Mouse (Mus musculus): Measurements from ENCODE around the gene Tmtc2.

Gene Tmtc2

GRCm38 (mm10) chr10:105573908-105574694 lies at the start of gene Tmtc2:
Tmtc2 (minus strand) TSS chr10:105574451.
- in situ Hi-C loops (cut with MboI): no loop called here

DNA sequence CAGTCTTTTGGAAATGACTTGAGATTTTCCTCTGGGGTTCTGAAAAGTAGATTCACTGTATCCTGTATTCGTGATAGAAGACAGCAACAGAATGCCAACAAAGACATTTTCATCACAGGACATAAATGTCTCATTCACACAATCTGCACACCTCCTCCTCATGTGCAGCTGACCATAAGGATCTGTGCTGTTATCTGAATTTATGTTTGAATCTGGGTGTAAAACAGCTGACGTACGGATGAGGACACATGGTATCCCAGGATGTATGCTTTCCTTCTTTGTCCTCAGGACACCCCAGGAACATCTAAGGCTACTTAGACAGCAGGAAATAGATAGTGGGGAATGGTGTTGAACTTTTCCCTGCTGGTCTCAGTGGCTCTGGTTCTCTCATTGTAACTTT lies 37.9 kb upstream of the Tmtc2 start:
- in situ Hi-C loops (cut with MboI): no loop called here

DNA sequence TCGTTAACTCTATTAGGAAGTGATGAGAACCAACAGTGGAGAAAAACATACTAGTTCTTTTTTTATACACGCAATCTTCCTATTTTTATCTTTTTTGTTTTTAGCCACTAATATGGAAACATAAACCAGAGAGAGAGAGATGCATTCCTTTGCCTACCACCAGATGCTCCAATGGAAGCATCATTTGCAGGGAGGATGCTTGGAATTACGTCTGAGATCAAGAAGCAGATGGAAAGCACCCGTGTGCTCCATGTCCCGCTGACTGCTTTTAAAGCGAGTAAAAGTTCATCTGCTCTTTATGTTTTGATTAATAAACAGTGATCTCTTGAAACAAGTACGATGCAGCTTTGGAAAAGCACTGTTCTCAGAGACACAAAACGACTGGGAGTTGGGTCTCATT lies 24.6 kb upstream of the Tmtc2 start:
- in situ Hi-C loops (cut with MboI): no loop called here

DNA sequence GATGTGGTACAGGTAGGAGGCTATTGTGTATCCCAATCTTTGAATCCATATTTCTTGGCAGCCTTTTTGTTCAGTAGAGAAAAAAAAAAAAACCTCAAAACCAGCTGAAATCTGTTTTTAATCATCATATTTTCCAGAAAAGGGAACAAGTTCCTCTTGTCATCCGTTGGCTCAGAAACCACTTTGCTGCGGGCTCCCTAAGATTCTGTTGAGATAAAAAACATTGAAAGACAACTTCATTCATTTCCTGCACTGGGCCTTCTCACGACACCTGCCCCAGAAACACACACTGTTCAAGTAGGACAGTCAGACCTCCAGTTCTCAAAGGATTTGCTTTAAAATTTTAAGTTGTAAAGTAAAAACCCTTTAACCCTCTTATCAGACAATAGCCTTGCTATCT lies 23.0 kb upstream of the Tmtc2 start:
- in situ Hi-C loops (cut with MboI): no loop called here

GRCm38 (mm10) chr10:105595480-105596102 lies 21.3 kb upstream of the Tmtc2 start:
- in situ Hi-C loops (cut with MboI): no loop called here

- in situ Hi-C loops (cut with MboI): no loop called here
These were observed 13.9 kb upstream of the Tmtc2 start for GRCm38 (mm10) chr10:105588141-105588540.

GRCm38 (mm10) chr10:105579318-105579717 lies 5.1 kb upstream of the Tmtc2 start:
- in situ Hi-C loops (cut with MboI): no loop called here

GRCm38 (mm10) chr10:105578291-105578845 lies 4.1 kb upstream of the Tmtc2 start:
- in situ Hi-C loops (cut with MboI): no loop called here

GRCm38 (mm10) chr10:105574695-105575660 lies 727 bp upstream of the Tmtc2 start:
- in situ Hi-C loops (cut with MboI): no loop called here

DNA sequence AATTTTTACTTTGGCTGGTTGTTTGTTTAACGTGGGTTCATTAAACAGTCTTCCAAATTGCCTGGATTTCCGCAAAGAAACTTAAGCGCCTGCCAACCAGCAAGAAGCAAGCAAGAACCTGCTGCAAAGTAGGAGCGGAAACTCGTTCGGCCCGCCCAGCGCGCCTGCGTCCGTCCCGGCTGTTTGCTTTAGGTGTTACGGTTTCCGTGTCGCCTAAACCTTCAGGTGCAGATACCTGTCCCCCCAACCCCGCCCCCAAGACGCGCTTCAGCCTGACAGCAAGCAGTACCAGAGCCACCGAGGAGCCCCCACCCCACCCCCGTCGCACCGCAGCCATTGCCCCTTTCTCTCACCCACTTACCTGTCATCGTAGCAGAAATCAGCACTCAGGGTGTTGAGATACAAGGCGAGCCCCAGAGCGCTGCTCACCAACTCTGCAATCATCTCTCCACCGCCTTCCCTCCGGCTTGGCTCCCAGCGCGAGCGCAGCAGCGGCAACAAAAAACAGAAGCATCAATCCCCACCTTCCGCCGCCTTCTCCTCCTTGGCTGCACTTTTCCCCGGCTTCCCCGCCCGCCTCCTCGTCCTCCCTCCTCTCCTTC lies 844 bp downstream of the Tmtc2 start:
- in situ Hi-C loops (cut with MboI): no loop called here

DNA sequence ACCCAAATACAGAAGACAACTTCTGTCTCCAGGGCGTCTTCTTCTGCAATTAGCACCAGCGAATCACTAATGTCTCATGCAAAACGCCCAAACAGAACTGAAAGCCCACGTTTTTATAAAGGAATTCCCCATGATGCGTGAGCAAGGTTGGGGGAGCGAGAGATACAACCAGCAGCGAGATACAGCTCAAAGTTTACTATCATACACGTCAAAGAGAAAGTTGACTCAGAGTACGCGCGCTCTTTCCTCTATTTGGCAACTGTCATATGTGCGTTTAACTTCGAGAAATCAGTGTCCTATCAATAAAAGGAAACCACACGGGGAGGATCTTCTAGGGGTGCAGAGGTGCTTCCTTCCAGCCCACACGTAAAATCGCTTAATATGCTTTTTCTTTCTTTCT lies 1.4 kb downstream of the Tmtc2 start:
- in situ Hi-C loops (cut with MboI): no loop called here

DNA sequence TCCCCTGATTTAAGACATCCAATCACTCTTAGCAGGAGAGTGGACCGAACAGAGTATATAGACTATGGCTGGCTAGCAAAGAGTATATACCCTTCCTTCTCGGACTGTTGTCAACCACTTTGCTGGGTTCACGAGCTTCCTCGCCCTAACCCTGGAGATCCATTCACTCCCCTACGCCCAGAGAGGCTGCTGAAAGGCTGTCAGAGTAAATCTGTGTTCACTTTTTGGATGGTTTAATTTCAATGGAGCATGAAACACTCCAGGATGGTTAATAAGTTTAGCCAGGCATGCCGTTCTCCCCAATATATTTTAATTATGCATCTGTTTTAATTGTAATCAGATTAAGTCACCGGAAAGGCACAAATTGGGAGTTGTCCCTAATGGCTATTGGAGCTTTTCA lies 1.9 kb downstream of the Tmtc2 start:
- in situ Hi-C loops (cut with MboI): no loop called here

- in situ Hi-C loops (cut with MboI): no loop called here
These were observed 2.4 kb downstream of the Tmtc2 start for GRCm38 (mm10) chr10:105571831-105572230.

GRCm38 (mm10) chr10:105571019-105571418 lies 3.2 kb downstream of the Tmtc2 start:
- in situ Hi-C loops (cut with MboI): no loop called here

DNA sequence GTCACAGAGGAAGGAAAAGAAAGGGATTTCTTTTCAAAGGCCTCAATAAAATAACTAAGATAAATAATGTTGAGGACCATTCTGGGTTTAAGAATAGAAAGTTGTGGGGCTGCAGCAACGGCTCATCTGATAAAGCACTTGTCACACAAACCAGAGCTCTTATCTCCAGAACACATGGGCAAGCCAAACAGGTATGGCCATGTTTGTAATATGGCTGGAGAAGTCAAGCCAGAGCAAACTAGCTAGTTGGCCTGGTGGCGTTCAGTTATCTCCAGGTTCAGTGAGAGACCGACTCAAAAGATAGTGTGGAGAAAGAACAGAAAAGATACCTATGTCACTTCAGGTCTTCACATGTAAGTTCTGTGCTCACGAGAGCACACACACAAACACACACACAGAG lies 4.7 kb downstream of the Tmtc2 start:
- in situ Hi-C loops (cut with MboI): no loop called here

DNA sequence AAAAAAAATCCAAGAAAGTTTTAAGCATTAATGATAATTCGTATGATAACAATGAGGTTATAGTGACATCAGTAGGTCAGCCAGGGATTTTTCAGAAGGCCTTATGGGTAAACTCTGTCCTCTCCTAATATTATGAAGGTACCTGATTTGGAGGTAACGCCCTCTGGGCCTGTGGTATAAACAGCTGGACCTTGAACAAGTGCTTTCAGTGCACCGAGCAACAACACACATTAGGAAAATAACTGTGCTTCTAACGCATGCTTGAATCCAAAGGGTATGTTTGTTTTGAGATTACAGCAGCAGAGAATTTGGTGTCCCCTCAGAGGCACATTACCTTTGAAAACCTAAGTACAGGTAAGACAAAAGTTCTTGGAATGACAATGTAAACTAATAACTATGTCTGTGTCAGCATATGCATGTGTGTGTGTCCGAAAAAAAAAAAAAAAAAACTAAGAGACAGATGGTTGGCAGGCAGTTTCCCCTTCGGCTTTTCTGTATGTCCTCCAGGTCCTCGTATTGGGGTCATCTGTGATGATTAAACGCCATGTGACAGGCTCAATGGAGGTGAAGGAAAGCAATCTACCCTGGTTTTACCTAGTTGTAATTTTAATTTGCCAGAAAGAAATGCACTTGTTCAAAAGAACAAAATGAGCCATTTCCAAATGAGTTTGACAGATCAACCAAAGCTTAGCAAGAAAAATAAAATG lies 6.3 kb downstream of the Tmtc2 start:
- in situ Hi-C loops (cut with MboI): no loop called here

GRCm38 (mm10) chr10:105561548-105561947 lies 12.7 kb downstream of the Tmtc2 start:
- in situ Hi-C loops (cut with MboI): no loop called here

DNA sequence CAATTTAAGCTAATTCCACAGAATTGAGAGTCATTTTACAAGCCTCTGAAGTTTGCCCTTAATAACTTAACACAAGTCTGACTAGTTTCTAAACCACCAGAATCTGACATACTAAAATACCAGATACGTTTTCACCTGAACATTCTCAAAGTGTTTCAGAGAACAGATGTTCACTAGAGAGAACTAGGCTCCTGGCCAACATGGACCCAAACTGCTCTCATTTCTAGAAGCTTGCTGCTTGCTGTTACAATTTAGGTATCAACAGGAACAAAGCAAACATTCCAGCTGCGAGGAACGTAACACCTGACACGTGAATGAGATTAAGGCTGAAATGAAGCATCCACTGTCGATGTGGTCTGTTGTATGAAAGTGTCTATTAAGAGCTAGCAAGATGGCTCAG lies 16.7 kb downstream of the Tmtc2 start:
- in situ Hi-C loops (cut with MboI): no loop called here

DNA sequence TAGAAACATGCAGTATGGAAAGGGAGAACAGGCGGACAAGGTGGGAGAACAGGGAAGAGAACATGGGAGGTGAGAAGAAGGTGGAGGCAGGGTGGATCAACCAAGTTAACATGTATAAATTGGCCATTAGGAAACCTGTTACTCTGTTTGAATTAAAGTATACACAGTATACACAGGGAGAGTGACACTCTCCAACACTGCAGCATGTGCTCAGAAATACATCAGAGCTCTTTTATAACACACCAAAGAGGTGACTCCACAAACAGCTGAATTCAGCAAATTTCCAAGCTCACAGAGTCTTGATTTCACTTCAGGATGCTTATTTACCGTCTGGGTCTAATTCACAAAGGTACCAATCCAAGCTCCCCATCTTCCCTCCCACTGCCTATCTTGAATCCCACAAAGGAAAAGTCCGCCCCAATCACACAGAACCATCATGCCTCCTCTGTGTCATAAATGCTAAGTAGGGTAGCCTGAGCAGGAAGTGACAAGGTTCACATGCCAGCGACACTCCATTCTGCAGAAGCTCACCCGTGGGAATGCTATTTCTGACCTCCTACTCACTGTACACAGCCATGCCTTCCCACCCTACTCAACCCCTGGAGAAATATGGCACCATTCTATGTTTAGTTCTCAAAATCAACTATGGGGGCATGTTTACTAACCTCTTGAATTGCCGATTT lies 17.2 kb downstream of the Tmtc2 start:
- in situ Hi-C loops (cut with MboI): no loop called here

GRCm38 (mm10) chr10:105554153-105554552 lies 20.1 kb downstream of the Tmtc2 start:
- in situ Hi-C loops (cut with MboI): no loop called here

Data from mature B cell (primary cell).